Mouse (Mus musculus) hindbrain, postnatal 0 days (tissue): Measurements from ENCODE around the gene D1Ertd622e. TPM values are rescaled to one million over a fixed set of nuclear protein-coding genes. Genes with fewer than 3 reads are reported as not detected.

Source experiments
- ATAC-seq: fragments of 200-750 bp; cut with Nextera tagmentation; 2 replicates; pipeline ENCODE4 v1.8.0; 2017; ENCODE audit warnings: mild to moderate bottlenecking, moderate TSS enrichment, moderate library complexity
- DNase-seq: peaks from one replicate; pipeline ENCODE4 v3.0.0-alpha.2; 2015; ENCODE audit warnings: low spot score
- H3K27ac ChIP-seq: fragments of 300-500 bp; sonication (generic); 2 replicates; pipeline ENCODE4 v1.5.1; 2014; ENCODE audit warnings: mild to moderate bottlenecking
- H3K27me3 ChIP-seq: fragments of 300-500 bp; sonication (generic); 2 replicates; pipeline ENCODE4 v1.6.1; 2014; ENCODE audit warnings: low read length, mixed read lengths; ENCODE audit not compliant: insufficient read depth
- H3K36me3 ChIP-seq: fragments of 300-500 bp; sonication (generic); 2 replicates; pipeline ENCODE4 v1.6.1; 2014; ENCODE audit warnings: low read length, mixed read lengths; ENCODE audit not compliant: insufficient read depth
- H3K4me1 ChIP-seq: fragments of 300-500 bp; sonication (generic); 2 replicates; pipeline ENCODE4 v1.6.1; 2014; ENCODE audit warnings: antibody characterized with exemption, low read length, mixed read lengths; ENCODE audit not compliant: insufficient read depth
- H3K4me2 ChIP-seq: fragments of 300-500 bp; sonication (generic); 2 replicates; pipeline ENCODE4 v1.6.1; 2014; ENCODE audit warnings: low read depth, mild to moderate bottlenecking, low read length, moderate library complexity, mixed read lengths
- H3K4me3 ChIP-seq: fragments of 300-500 bp; sonication (generic); 2 replicates; pipeline ENCODE4 v1.5.1; 2014; ENCODE audit warnings: low read length
- H3K9ac ChIP-seq: fragments of 300-500 bp; sonication (generic); replicated peaks from 2 replicates; pipeline ENCODE4 v1.6.1; 2014; ENCODE audit warnings: mild to moderate bottlenecking, low read length, moderate library complexity, mixed read lengths
- H3K9me3 ChIP-seq: fragments of 300-500 bp; sonication (generic); 2 replicates; pipeline ENCODE4 v1.6.1; 2016; ENCODE audit warnings: low read length, mixed read lengths
- CTCF ChIP-seq: IDR thresholded peaks from 2 replicates; pipeline ENCODE4 v1.5.1; 2016; ENCODE audit warnings: antibody characterized with exemption, control low read depth, low read depth
- WGBS: fragments of 180-500 bp; shearing (Covaris S2); extraction: QIAGEN DNeasy Blood & Tissue Kit; methylation state at CpG from one replicate; pipeline ENCODE4 v1.1.7; 2014; 5-methylcytosine and 5-hydroxymethylcytosine counted together
- polyA plus RNA-seq: library from polyadenylated mRNA; unstranded; fragments of >200 nt; fragmentation: Nextera tagmentation; extraction: Ambion mirVana; gene quantifications from 2 replicates; pipeline ENCODE4 v1.2.1, GENCODE M21; 2015
- total RNA-seq: library from RNA; depleted of rRNA; stranded (reverse); fragments of >200 nt; gene quantifications from 2 replicates; pipeline ENCODE4 v1.2.3, GENCODE M21; 2014; rRNA removed

Gene D1Ertd622e
- total RNA-seq (57.0 and 60.8 TPM in 2 replicates), polyA plus RNA-seq (53.3 and 58.3 TPM in 2 replicates)

DNA sequence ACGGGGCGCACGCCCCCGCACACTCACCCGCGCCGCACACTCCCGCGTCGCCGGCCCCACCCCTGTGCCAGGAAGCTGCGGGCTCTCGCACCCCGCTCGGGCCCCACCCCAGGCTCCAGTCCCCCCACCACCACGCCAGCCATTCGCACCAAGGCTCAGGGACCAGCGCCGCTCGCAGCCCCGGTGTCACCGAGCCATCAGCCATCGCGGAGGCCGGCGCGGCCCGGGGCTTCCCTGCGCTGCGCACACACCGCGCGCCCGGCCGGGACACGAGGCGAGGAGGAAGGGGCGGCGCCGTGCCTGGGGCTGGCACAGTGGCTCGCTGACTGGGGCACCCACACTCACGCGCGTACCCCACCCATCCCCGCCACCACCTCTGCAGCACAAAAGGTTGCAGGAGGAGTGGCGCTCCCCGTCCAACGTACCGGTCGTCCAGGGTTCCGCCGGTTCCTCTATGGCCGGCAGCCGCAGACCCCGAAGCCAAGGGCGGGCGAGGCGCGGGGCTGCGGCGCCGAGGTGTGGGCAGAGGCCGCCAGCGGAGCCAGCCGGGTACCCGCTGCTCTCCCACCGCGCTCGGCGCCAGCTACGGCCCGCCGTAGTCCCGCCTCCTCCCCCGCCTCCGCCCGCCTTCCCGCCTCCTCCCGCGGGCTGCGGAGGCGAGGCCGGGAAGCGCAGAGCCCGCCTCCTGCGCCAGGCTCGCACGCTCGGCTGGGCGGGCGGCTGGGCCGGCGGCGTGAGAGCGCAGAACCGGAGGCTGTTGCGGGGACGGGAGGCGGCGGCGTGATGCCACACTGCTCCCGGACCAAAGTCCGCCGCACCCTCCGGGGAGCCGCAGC, at the start of gene D1Ertd622e:
D1Ertd622e (minus strand) TSS at position 669 of the 836 bp plus-strand sequence.
- peaks cover 15% of the 10 kb centered on the region for H3K4me1 ChIP-seq
- no peaks in the 10 kb centered on the region for H3K36me3 ChIP-seq
- TF ChIP-seq CTCF = no peak
- peak within 1 kb of the TSS; percentile 55 for H3K4me2 ChIP-seq
- peak within 1 kb of the TSS; percentile 99 for H3K27ac ChIP-seq
- ATAC-seq (peak; percentile 93), DNase-seq (peak; percentile 93)
- peak within 1 kb of the TSS; percentile 96 for H3K9ac ChIP-seq
- no peaks in the 10 kb centered on the region for H3K9me3 ChIP-seq
- H3K4me3 ChIP-seq = peak within 1 kb of the TSS; percentile 97
- under 1% methylated on average over 94 of the region's 106 CpGs for WGBS
- H3K27me3 ChIP-seq = no peaks in the 10 kb centered on the region

GRCm38 (mm10) chr1:97710520-97710919, 48.6 kb upstream of the D1Ertd622e start:
- Histone ChIP-seq H3K27ac (no peak overlapping the region), H3K27me3 (no peaks in the 10 kb centered on the region), H3K9me3 (no peaks in the 10 kb centered on the region), H3K4me2 (no peak overlapping the region), H3K4me1 (no peaks in the 10 kb centered on the region), H3K36me3 (peaks cover 9% of the 10 kb centered on the region; the same call in 1 of the 2 replicates), H3K9ac (no peak overlapping the region), H3K4me3 (no peak overlapping the region)
- 86% methylated on average over 3 of the region's 3 CpGs for WGBS
- DNase-seq (no peak), ATAC-seq (no peak)
- no peak for TF ChIP-seq CTCF

DNA sequence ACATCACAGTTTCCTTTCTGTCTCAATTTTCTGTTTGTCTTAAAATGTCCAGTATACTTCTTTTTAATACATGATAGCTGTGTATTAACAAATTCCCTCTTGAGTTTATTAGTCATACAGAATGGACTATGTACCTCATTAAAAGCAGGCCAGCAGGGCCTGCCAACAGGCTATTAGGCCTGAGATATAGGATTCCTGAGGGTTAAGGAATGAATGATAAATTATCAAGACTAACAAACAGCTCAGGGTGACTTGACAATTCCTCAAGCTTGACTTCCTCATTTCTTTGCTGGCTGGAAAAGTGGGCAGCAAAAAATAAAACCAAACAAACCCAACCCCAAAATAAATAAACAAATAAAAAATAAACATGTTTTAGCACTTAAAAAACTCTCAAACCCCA, 43.5 kb upstream of the D1Ertd622e start:
- Histone ChIP-seq H3K36me3 (peaks cover 3% of the 10 kb centered on the region; the same call in 1 of the 2 replicates), H3K27ac (no peak overlapping the region), H3K9me3 (no peaks in the 10 kb centered on the region), H3K4me1 (no peaks in the 10 kb centered on the region), H3K27me3 (no peaks in the 10 kb centered on the region), H3K4me2 (no peak overlapping the region), H3K4me3 (no peak overlapping the region), H3K9ac (no peak overlapping the region)
- ATAC-seq (no peak), DNase-seq (no peak)
- TF ChIP-seq CTCF = no peak

DNA sequence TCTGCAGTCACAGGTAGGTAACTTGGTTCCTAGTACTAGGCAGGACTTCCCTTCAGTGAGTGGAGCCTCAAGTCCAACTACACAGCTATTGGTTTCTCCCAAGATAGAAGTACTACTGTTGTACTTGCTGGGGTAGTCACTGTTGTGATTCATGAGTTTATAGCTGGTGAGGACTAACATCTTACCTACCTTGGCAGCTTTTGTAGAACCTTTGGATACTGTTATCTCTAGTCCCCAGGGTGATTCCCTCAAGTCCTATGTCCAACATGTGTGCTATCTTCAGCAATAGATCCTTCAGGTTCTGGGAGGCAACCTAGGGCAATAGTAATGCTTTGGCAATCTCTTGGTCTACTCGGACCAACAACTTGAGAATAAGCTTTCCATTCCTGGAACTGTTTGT, 42.8 kb upstream of the D1Ertd622e start:
- no peaks in the 10 kb centered on the region for H3K27me3 ChIP-seq
- TF ChIP-seq CTCF = no peak
- ATAC-seq (no peak), DNase-seq (no peak)
- H3K27ac ChIP-seq = no peak overlapping the region
- H3K4me3 ChIP-seq = no peak overlapping the region
- WGBS = 91% methylated on average over 1 of the region's 1 CpGs
- H3K4me2 ChIP-seq = no peak overlapping the region
- H3K9me3 ChIP-seq = no peaks in the 10 kb centered on the region
- no peaks in the 10 kb centered on the region for H3K4me1 ChIP-seq
- no peak overlapping the region for H3K9ac ChIP-seq
- 0 out of 2 replicates have a peak, but pooled peaks cover 3% of the 10 kb centered on the region for H3K36me3 ChIP-seq

- Histone ChIP-seq H3K4me1 (no peaks in the 10 kb centered on the region), H3K4me3 (no peak overlapping the region), H3K9me3 (no peaks in the 10 kb centered on the region), H3K9ac (no peak overlapping the region), H3K36me3 (no peaks in the 10 kb centered on the region), H3K27ac (no peak overlapping the region), H3K27me3 (no peaks in the 10 kb centered on the region; the same call in 1 of the 2 replicates), H3K4me2 (no peak overlapping the region)
- DNase-seq (no peak), ATAC-seq (peak; percentile 71)
- TF ChIP-seq CTCF = no peak
- WGBS = 20% methylated on average over 11 of the region's 11 CpGs
These were observed 37.2 kb upstream of the D1Ertd622e start for GRCm38 (mm10) chr1:97698956-97699570.

GRCm38 (mm10) chr1:97697273-97697672, 35.4 kb upstream of the D1Ertd622e start:
- no peak for TF ChIP-seq CTCF
- H3K4me1 ChIP-seq = no peaks in the 10 kb centered on the region
- H3K9ac ChIP-seq = no peak overlapping the region
- ATAC-seq (no peak), DNase-seq (no peak)
- H3K4me3 ChIP-seq = no peak overlapping the region
- no peaks in the 10 kb centered on the region; the same call in 1 of the 2 replicates for H3K27me3 ChIP-seq
- no peak overlapping the region for H3K27ac ChIP-seq
- no peaks in the 10 kb centered on the region for H3K36me3 ChIP-seq
- H3K4me2 ChIP-seq = no peak overlapping the region
- WGBS = 86% methylated on average over 1 of the region's 1 CpGs
- H3K9me3 ChIP-seq = no peaks in the 10 kb centered on the region
